Mouse (Mus musculus): ENCODE results near the gene Plk2.
A peak's percentile ranks its signal among the peaks of the same experiment; 100 is the strongest.

DNA sequence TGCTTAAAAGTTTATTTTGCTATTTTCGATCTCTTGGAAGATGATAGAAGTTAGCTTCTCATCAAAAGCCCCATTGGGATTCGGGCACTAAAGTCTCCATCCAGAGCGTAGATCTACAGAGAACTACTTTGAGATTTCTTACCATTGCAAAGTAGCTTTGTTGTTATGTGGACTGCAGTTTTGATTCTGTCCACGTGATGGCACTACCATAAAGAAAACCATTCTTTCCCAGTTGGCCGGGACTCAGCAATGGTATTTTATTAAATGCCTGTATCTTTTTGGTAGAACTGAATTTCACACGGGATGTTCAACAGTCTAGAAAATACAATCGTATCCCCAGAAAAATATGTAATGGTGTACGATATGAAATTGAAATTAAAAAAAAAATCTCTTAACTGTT is 2.6 kb upstream of the Plk2 start:
- no peak for TF ChIP-seq POLR2A (IDR thresholded peaks at IDR 0.05; ENCODE audit: insufficient read length, low read depth)
- TF ChIP-seq USF1 (IDR thresholded peaks at IDR 0.05; ENCODE audit: low read depth): peak; percentile 47
- TF ChIP-seq E2F4 (IDR thresholded peaks at IDR 0.05; ENCODE audit: insufficient read depth): no peak
- TF ChIP-seq MAX (IDR thresholded peaks at IDR 0.05; ENCODE audit: low read depth): no peak
- TF ChIP-seq TCF12 (IDR thresholded peaks at IDR 0.05; ENCODE audit: insufficient read depth, poor library complexity, severe bottlenecking): no peak
- TF ChIP-seq MYOG (IDR thresholded peaks at IDR 0.05; ENCODE audit: control insufficient read depth in 1 of 3, insufficient read depth in 1 of 3, insufficient read length in 2 of 3, low read depth in 2 of 3): no peak
- TF ChIP-seq TCF3 (IDR thresholded peaks at IDR 0.05; ENCODE audit: insufficient read length, low read depth): no peak
- no peak for TF ChIP-seq SRF (IDR thresholded peaks at IDR 0.05; ENCODE audit: control insufficient read depth, insufficient read length, low read depth)
- TF ChIP-seq POLR2AphosphoS2 (IDR thresholded peaks at IDR 0.05; ENCODE audit: insufficient read length, low read depth): no peak
- no peak for TF ChIP-seq CEBPB (IDR thresholded peaks at IDR 0.05; ENCODE audit: insufficient read depth, poor library complexity, severe bottlenecking)
- TF ChIP-seq MYOD1 (IDR thresholded peaks at IDR 0.05; ENCODE audit: control insufficient read depth in 1 of 3, insufficient read length in 2 of 3, low read depth in 2 of 3): no peak

All from myocyte (in vitro differentiated cells).